Mouse (Mus musculus) 3T3-L1 (cell line): Measurements from ENCODE around the gene Olfr1270.
"Not testable (repeated sequence)": the region's sequence is repeated elsewhere in the genome, so short reads cannot be mapped to it uniquely, and the experiment has no call there.

Experiments used
- DNase-seq: peaks from one replicate; pipeline ENCODE4 v3.0.0-alpha.2; 2015; ENCODE audit warnings: low read depth, low spot score

The Olfr1270 gene

GRCm38 (mm10) chr2:90152991-90153390 lies at the start of gene Olfr1270:
TSS of gene Olfr1270 (minus strand) at chr2:90153091.
- no peak for DNase-seq

GRCm38 (mm10) chr2:90199606-90200005 lies 46.7 kb upstream of the Olfr1270 start:
- not testable (repeated sequence) for DNase-seq

GRCm38 (mm10) chr2:90195285-90195684 lies 42.4 kb upstream of the Olfr1270 start:
- DNase-seq = not testable (repeated sequence)

- DNase-seq = not testable (repeated sequence)
Observed at GRCm38 (mm10) chr2:90194750-90195149, 41.9 kb upstream of the Olfr1270 start.

GRCm38 (mm10) chr2:90187082-90187481 lies 34.2 kb upstream of the Olfr1270 start:
- not testable (repeated sequence) for DNase-seq

- DNase-seq = not testable (repeated sequence)
Observed at GRCm38 (mm10) chr2:90186082-90186481, 33.2 kb upstream of the Olfr1270 start.

GRCm38 (mm10) chr2:90153916-90154315 lies 1.0 kb upstream of the Olfr1270 start:
- DNase-seq = no peak

- DNase-seq = no peak
Observed at GRCm38 (mm10) chr2:90142196-90142595, 10.7 kb downstream of the Olfr1270 start, which contains the start of gene Olfr32. TSS of gene Olfr32 (minus strand) at chr2:90142296.

GRCm38 (mm10) chr2:90121312-90121711 lies 31.6 kb downstream of the Olfr1270 start, which contains the start of gene Olfr1269:
TSS of gene Olfr1269 (minus strand) at chr2:90121412.
- no peak for DNase-seq
